Mouse (Mus musculus) olfactory bulb, adult 2 months (tissue): ENCODE data around the gene Lrmda.

Experiments
- CTCF ChIP-seq: fragments of 200-500 bp; IDR thresholded peaks from 2 replicates; pipeline ENCODE4 v1.5.1; 2012; ENCODE audit warnings: low read depth, mild to moderate bottlenecking, low read length, moderate library complexity; ENCODE audit not compliant: insufficient read depth
- POLR2A ChIP-seq: fragments of 200-500 bp; IDR thresholded peaks from 2 replicates; pipeline ENCODE4 v1.6.1; 2012; ENCODE audit warnings: mild to moderate bottlenecking, low read depth, low read length, moderate library complexity; ENCODE audit not compliant: insufficient read depth

DNA sequence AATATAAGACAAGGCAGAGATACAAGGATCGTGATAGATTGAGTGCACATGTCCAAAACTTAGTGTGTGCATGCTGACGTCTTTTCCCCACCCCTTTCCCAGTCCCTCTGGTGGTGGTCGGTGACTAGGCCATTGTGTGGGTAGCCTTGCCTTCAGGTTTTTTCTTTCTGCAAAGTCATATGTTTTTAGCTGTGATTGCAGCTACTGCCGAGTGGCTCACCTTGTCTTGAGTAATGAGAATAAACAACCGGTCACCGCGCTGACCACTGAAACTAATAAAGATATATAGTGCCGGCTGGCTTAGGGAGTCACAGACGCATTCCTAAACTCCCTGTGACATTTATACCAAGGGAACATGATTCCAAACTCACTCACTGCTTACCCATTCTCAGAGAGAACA, 155.2 kb downstream of the Lrmda start:
- TF ChIP-seq CTCF: no peak
- no peak for TF ChIP-seq POLR2A
